Mouse (Mus musculus) thymus, adult 2 months (tissue): ENCODE data around the gene Mogat2.

Source experiments
- CTCF ChIP-seq: fragments of 200-500 bp; IDR thresholded peaks from 2 replicates; pipeline ENCODE4 v1.5.1; 2012; ENCODE audit warnings: mild to moderate bottlenecking, control low read depth, low read length, moderate library complexity, borderline replicate concordance; ENCODE audit not compliant: control insufficient read depth, poor library complexity, insufficient read depth; ENCODE audit errors: extremely low read depth
- POLR2A ChIP-seq: fragments of 200-500 bp; IDR thresholded peaks from 2 replicates; pipeline ENCODE4 v1.6.1; 2012; ENCODE audit warnings: mild to moderate bottlenecking, low read length, control low read depth, moderate library complexity; ENCODE audit not compliant: control insufficient read depth, poor library complexity, insufficient read depth; ENCODE audit errors: extremely low read depth

DNA sequence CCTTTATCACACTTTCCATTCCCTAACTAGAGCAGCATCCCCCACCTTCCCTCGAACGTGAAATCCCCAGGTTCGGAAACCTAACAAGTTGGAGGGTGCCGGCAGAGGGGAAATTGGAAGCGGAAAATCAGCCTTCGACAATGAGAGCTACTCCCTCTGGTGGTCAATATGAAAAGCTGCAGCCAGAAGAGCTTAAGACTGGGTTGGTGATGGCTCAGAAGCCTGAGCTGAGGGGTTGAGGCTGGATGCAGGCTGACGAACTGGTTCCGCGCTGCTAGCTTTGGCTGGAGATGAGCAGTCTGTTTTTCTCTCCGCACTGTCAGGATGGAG lies 11.1 kb upstream of the Mogat2 start:
- TF ChIP-seq POLR2A, result no peak
- peak; percentile 54; the same call in 1 of the 2 replicates for TF ChIP-seq CTCF
